In the genomic region with DNA sequence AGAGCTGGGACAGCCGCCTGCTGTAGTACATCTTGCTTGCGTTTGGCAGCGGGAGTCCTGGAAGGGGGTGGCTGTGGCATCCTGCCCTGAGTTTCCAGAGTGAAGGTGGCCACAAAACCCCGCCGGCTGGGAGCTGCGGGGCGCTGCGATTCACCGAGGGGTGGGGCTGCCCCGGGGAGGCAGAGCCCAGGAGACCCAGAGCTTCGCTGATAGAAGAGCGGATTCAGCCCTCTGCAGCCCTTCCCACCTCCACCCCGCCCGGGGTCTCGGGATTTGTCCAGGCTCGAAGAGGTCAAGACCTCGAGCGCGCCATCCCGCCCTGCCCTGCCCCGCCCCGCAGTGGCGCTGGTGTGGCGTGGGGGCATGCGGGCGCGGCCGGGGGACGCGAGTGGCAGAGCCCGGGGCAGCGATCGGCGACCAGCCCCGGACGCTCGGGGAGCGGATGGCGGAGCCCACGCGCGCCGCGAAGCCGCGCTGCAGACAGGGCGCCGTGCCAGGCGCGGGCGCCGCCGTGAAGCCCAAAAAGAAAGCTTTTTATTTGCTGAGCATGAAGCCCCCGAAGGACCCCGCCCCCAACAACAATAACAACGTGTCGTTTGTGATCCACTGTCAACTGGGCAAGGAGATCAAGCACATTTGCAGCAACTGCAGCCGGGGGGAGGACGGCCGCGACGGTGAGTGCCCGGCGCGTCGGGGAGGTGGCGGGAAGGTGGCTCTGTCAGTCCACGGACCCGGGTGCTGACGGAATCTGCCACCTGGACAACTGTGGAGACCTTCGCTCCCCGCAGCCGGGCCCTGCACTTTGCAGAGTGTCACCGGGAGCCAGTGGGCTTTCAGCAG, we compare ENCODE assay signal across 9 mouse cellular contexts.
DNase-seq lines count a peak whose midpoint lies in the region; ATAC-seq and TF ChIP-seq lines count a peak whose summit lies in the region.
"Had no signal": no experiment of that assay in that cellular context is flagged by ENCODE, and none has a peak within 500 bp of the region (broad histone marks: within the 10 kb centered on the region; RNA-seq: fewer than 3 reads in every experiment).

No protein-coding gene starts in this region.

- intact Hi-C loops in left cerebral cortex, postnatal 25 days (cut with DNase I) = no loop called here

- no peaks in the 10 kb centered on the region for H3K9me3 ChIP-seq in hindbrain, postnatal 0 days (ENCODE audit: low read length)
- H3K9me3 ChIP-seq in midbrain, embryonic 12.5 days = no peaks in the 10 kb centered on the region
- no peaks in the 10 kb centered on the region for H3K9me3 ChIP-seq in stomach, postnatal 0 days (ENCODE audit: control insufficient read depth, low read length)

- H3K4me2 ChIP-seq in hindbrain, postnatal 0 days (ENCODE audit: low read depth, low read length) = peak overlapping the region; percentile 97
- peak overlapping the region; percentile 100 for H3K4me2 ChIP-seq in midbrain, embryonic 12.5 days (replicated peaks)
- H3K4me2 ChIP-seq in stomach, postnatal 0 days (replicated peaks; ENCODE audit: low read depth) = peak overlapping the region; percentile 97

- TF ChIP-seq EP300 in stomach, postnatal 0 days (optimal IDR thresholded peaks at IDR 0.05) = no peak

- DNase-seq in adrenal gland, postnatal 36 days = peak; percentile 26 to 55
- peak; percentile 80 to 81 for DNase-seq in cerebellum, postnatal 25 days
- DNase-seq in gastrocnemius, postnatal 10 days = peak; percentile 41
- DNase-seq in hindbrain, postnatal 0 days (ENCODE audit: low spot score) = peak; percentile 69
- DNase-seq in left cerebral cortex, postnatal 25 days (ENCODE audit: low spot score in 2 of 2) = peak; percentile 52 to 82
- peak; percentile 26 for DNase-seq in stomach, postnatal 0 days (ENCODE audit: low spot score)
- DNase-seq in spleen, postnatal 4 days (ENCODE audit: low spot score in 2 of 2) = no peak

- peak overlapping the region; percentile 71 for H3K9ac ChIP-seq in hindbrain, postnatal 0 days (replicated peaks; ENCODE audit: low read length)
- peak overlapping the region; percentile 75 for H3K9ac ChIP-seq in midbrain, embryonic 12.5 days (replicated peaks)
- peak overlapping the region; percentile 59 for H3K9ac ChIP-seq in stomach, postnatal 0 days (ENCODE audit: low read length)

- peak; percentile 63 for ATAC-seq in hindbrain, postnatal 0 days
- peak; percentile 71 for ATAC-seq in midbrain, embryonic 12.5 days (ENCODE audit: low FRiP score, low read depth)
- 0 out of 2 replicates have a peak, but pooled peaks have one; percentile 49 for ATAC-seq in stomach, postnatal 0 days (ENCODE audit: low FRiP score, low TSS enrichment)

- H3K4me3 ChIP-seq in hindbrain, postnatal 0 days (ENCODE audit: low read length) = peak overlapping the region; percentile 67
- peak overlapping the region; percentile 65 for H3K4me3 ChIP-seq in midbrain, embryonic 12.5 days
- peak overlapping the region; percentile 60 for H3K4me3 ChIP-seq in stomach, postnatal 0 days (ENCODE audit: low read depth, low read length)
- H3K4me3 ChIP-seq: erythroblast, embryonic 14.5 days had no signal

- 1% methylated on average over 74 of the region's 74 CpGs for WGBS in hindbrain, postnatal 0 days
- under 1% methylated on average over 68 of the region's 74 CpGs for WGBS in midbrain, embryonic 12.5 days
- under 1% methylated on average over 68 of the region's 74 CpGs for WGBS in stomach, postnatal 0 days

- no peaks in the 10 kb centered on the region for H3K27me3 ChIP-seq in hindbrain, postnatal 0 days (ENCODE audit: insufficient read depth, low read length)
- H3K27me3 ChIP-seq in midbrain, embryonic 12.5 days = peaks cover 28% of the 10 kb centered on the region
- H3K27me3 ChIP-seq in stomach, postnatal 0 days (ENCODE audit: control insufficient read depth, insufficient read depth, low read length) = no peaks in the 10 kb centered on the region

- H3K4me1 ChIP-seq in hindbrain, postnatal 0 days (ENCODE audit: insufficient read depth, low read length) = 0 out of 2 replicates have a peak, but pooled peaks cover 13% of the 10 kb centered on the region
- H3K4me1 ChIP-seq in midbrain, embryonic 12.5 days = peaks cover 23% of the 10 kb centered on the region
- no peaks in the 10 kb centered on the region for H3K4me1 ChIP-seq in stomach, postnatal 0 days (replicated peaks; ENCODE audit: control insufficient read depth, insufficient read depth)

- no peaks in the 10 kb centered on the region for H3K36me3 ChIP-seq in hindbrain, postnatal 0 days (ENCODE audit: insufficient read depth, low read length)
- H3K36me3 ChIP-seq in midbrain, embryonic 12.5 days = no peaks in the 10 kb centered on the region
- no peaks in the 10 kb centered on the region for H3K36me3 ChIP-seq in stomach, postnatal 0 days (ENCODE audit: control insufficient read depth, insufficient read depth, low read length)

- no peak for TF ChIP-seq CTCF in hindbrain, postnatal 0 days (IDR thresholded peaks at IDR 0.05; ENCODE audit: low read depth)
- no peak for TF ChIP-seq CTCF in stomach, postnatal 0 days (IDR thresholded peaks at IDR 0.05; ENCODE audit: low read depth)

- H3K27ac ChIP-seq in hindbrain, postnatal 0 days = 0 out of 2 replicates have a peak overlapping the region, but pooled peaks have one; percentile 11
- H3K27ac ChIP-seq in midbrain, embryonic 12.5 days (replicated peaks) = no peak overlapping the region
- no peak overlapping the region for H3K27ac ChIP-seq in stomach, postnatal 0 days (replicated peaks)

Comparison
In these comparisons a context has a peak if more than half of its experiments do, and no peak if none do; other contexts are left out.
1. DNase-seq: peak in adrenal gland, postnatal 36 days (2 of 2), cerebellum, postnatal 25 days (2 of 2), gastrocnemius, postnatal 10 days (single experiment), hindbrain, postnatal 0 days (single experiment), left cerebral cortex, postnatal 25 days (2 of 2) and stomach, postnatal 0 days (single experiment); none in spleen, postnatal 4 days (0 of 2).
2. Peak in every context shown above with its lines, with median percentiles within 50 percentile points of each other: ATAC-seq, H3K4me2 ChIP-seq, H3K4me3 ChIP-seq and H3K9ac ChIP-seq.